Mouse (Mus musculus) liver, embryonic 14.5 days (tissue): ENCODE data around the gene Iqcf1. TPM values are rescaled to one million over a fixed set of nuclear protein-coding genes. Genes with fewer than 3 reads are reported as not detected.

Experiments used
- ATAC-seq: fragments of 200-750 bp; cut with Nextera tagmentation; 2 replicates; pipeline ENCODE4 v1.8.0; 2017; ENCODE audit warnings: moderate number of reproducible peaks, mild to moderate bottlenecking, moderate library complexity; ENCODE audit not compliant: insufficient read depth
- DNase-seq, 3 experiments: peaks; one replicate each; pipeline ENCODE4 v3.0.0-alpha.2; 2012 to 2013; ENCODE audit warnings: low read depth in 3 of 3, low spot score in 3 of 3
- H3K27ac ChIP-seq: fragments of 300-500 bp; sonication (generic); 2 replicates; pipeline ENCODE4 v1.5.1; 2014; ENCODE audit warnings: moderate library complexity, mild to moderate bottlenecking, control low read depth, inconsistent platforms
- H3K27me3 ChIP-seq: fragments of 300-500 bp; sonication (generic); 2 replicates; pipeline ENCODE4 v1.6.1; 2014; ENCODE audit warnings: mild to moderate bottlenecking, low read length, moderate library complexity; ENCODE audit not compliant: control insufficient read depth, insufficient read depth
- H3K36me3 ChIP-seq: fragments of 300-500 bp; sonication (generic); replicated peaks from 2 replicates; pipeline ENCODE4 v1.6.1; 2014; ENCODE audit warnings: low read depth; ENCODE audit not compliant: control insufficient read depth, insufficient read depth
- H3K4me1 ChIP-seq, 2 experiments: fragments of 200-500 bp in 1 of 2; fragments of 300-500 bp in 1 of 2; sonication (generic) in 1 of 2; replicated peaks; 2 replicates each; pipeline ENCODE4 v1.6.1; 2012 to 2014; ENCODE audit warnings: antibody characterized with exemption in 1 of 2, inconsistent platforms in 1 of 2, low read length in 1 of 2; ENCODE audit not compliant: control insufficient read depth in 2 of 2, insufficient read depth in 2 of 2
- H3K4me2 ChIP-seq: fragments of 300-500 bp; sonication (generic); 2 replicates; pipeline ENCODE4 v1.6.1; 2014; ENCODE audit warnings: low read depth, mild to moderate bottlenecking, control low read depth, moderate library complexity
- H3K4me3 ChIP-seq, 2 experiments: fragments of 200-500 bp in 1 of 2; fragments of 300-500 bp in 1 of 2; sonication (generic) in 1 of 2; 2 replicates each; pipeline ENCODE4 v1.5.1; 2012 to 2014; ENCODE audit warnings: low read depth in 2 of 2, low read length in 2 of 2, mild to moderate bottlenecking in 2 of 2, control low read depth in 1 of 2, inconsistent platforms in 1 of 2, moderate library complexity in 1 of 2; ENCODE audit not compliant: insufficient read depth in 1 of 2
- H3K9ac ChIP-seq: fragments of 300-500 bp; sonication (generic); replicated peaks from 2 replicates; pipeline ENCODE4 v1.6.1; 2014; ENCODE audit warnings: mild to moderate bottlenecking, control low read depth, moderate library complexity
- H3K9me3 ChIP-seq: fragments of 300-500 bp; sonication (generic); 2 replicates; pipeline ENCODE4 v1.6.1; 2016; ENCODE audit warnings: low read length, mixed read lengths; ENCODE audit not compliant: control insufficient read depth
- CTCF ChIP-seq: IDR thresholded peaks from 2 replicates; pipeline ENCODE4 v1.5.1; 2016; ENCODE audit warnings: antibody characterized with exemption, low read depth, control low read depth
- EP300 ChIP-seq: IDR thresholded peaks from 2 replicates; pipeline ENCODE4 v1.6.1; 2016; ENCODE audit warnings: antibody characterized with exemption, low read depth
- WGBS: fragments of 180-500 bp; shearing (Covaris S2); extraction: QIAGEN DNeasy Blood & Tissue Kit; methylation state at CpG from one replicate; pipeline ENCODE4 v1.1.7; 2014; ENCODE audit not compliant: insufficient replicate concordance; 5-methylcytosine and 5-hydroxymethylcytosine counted together
- polyA plus RNA-seq, 2 experiments: library from polyadenylated mRNA; depleted of rRNA in 1 of 2; stranded (reverse) in 1 of 2; unstranded in 1 of 2; fragments of >200 nt; fragmentation: Nextera tagmentation in 1 of 2; extraction: Ambion mirVana in 1 of 2; gene quantifications; 2 replicates each; pipeline versions ENCODE4 v1.2.1 to v1.2.3; 2012 to 2014

The Iqcf1 gene
- polyA plus RNA-seq, 2 experiments = not detected

GRCm38 (mm10) chr9:106501846-106502245 lies 2.1 kb downstream of the Iqcf1 start:
- ATAC-seq (no peak), DNase-seq (no peak)
- TF ChIP-seq EP300 = no peak
- no peak for TF ChIP-seq CTCF
- Histone ChIP-seq H3K4me2 (no peak overlapping the region), H3K4me3 (no peak overlapping the region), H3K9me3 (no peaks in the 10 kb centered on the region), H3K9ac (no peak overlapping the region), H3K27me3 (no peaks in the 10 kb centered on the region), H3K36me3 (no peaks in the 10 kb centered on the region), H3K27ac (no peak overlapping the region), H3K4me1 (no peaks in the 10 kb centered on the region)
- 73% methylated on average over 22 of the region's 22 CpGs for WGBS

GRCm38 (mm10) chr9:106504246-106504645 lies 4.5 kb downstream of the Iqcf1 start:
- no peak overlapping the region for H3K9ac ChIP-seq
- no peaks in the 10 kb centered on the region for H3K27me3 ChIP-seq
- ATAC-seq (no peak), DNase-seq (no peak)
- H3K4me2 ChIP-seq = no peak overlapping the region
- TF ChIP-seq CTCF (no peak), EP300 (no peak)
- H3K4me3 ChIP-seq = no peak overlapping the region
- no peak overlapping the region for H3K27ac ChIP-seq
- H3K9me3 ChIP-seq = no peaks in the 10 kb centered on the region
- no peaks in the 10 kb centered on the region for H3K36me3 ChIP-seq
- H3K4me1 ChIP-seq = no peaks in the 10 kb centered on the region
- WGBS = 63% methylated on average over 6 of the region's 6 CpGs

- Histone ChIP-seq H3K27ac (no peak overlapping the region), H3K36me3 (no peaks in the 10 kb centered on the region), H3K9me3 (no peaks in the 10 kb centered on the region), H3K9ac (no peak overlapping the region), H3K4me3 (no peak overlapping the region), H3K4me1 (peaks cover 0 to 5% of the 10 kb centered on the region in 2 experiments; a peak in 1 of 4 replicates), H3K4me2 (no peak overlapping the region), H3K27me3 (no peaks in the 10 kb centered on the region)
- WGBS = 76% methylated on average over 10 of the region's 10 CpGs
- ATAC-seq (no peak), DNase-seq (no peak)
- TF ChIP-seq CTCF = no peak
- no peak for TF ChIP-seq EP300
These were observed 9.6 kb downstream of the Iqcf1 start for GRCm38 (mm10) chr9:106509356-106509755.

- no peak for TF ChIP-seq EP300
- no peak for TF ChIP-seq CTCF
- Histone ChIP-seq H3K9me3 (no peaks in the 10 kb centered on the region), H3K4me2 (no peak overlapping the region)
These were observed 13.1 kb downstream of the Iqcf1 start for GRCm38 (mm10) chr9:106512729-106513450.

GRCm38 (mm10) chr9:106513566-106513965 lies 13.8 kb downstream of the Iqcf1 start:
- Histone ChIP-seq H3K4me1 (peaks cover 0 to 5% of the 10 kb centered on the region in 2 experiments; a peak in 1 of 4 replicates), H3K9me3 (no peaks in the 10 kb centered on the region), H3K4me3 (no peak overlapping the region), H3K27ac (no peak overlapping the region), H3K9ac (no peak overlapping the region), H3K27me3 (no peaks in the 10 kb centered on the region), H3K4me2 (no peak overlapping the region), H3K36me3 (no peaks in the 10 kb centered on the region)
- 62% methylated on average over 6 of the region's 6 CpGs for WGBS
- no peak for ATAC-seq
- TF ChIP-seq EP300 (no peak), CTCF (no peak)
- DNase-seq = no peak

More at GRCm38 (mm10) chr9:106512729-106513450, 13.1 kb downstream of the Iqcf1 start:
- H3K9ac ChIP-seq = no peak overlapping the region
- ATAC-seq (no peak), DNase-seq (no peak)
- H3K4me3 ChIP-seq = no peak overlapping the region
- 41% methylated on average over 13 of the region's 13 CpGs for WGBS
- no peaks in the 10 kb centered on the region for H3K27me3 ChIP-seq
- no peak overlapping the region for H3K27ac ChIP-seq
- H3K4me1 ChIP-seq = peaks cover 0 to 5% of the 10 kb centered on the region in 2 experiments; a peak in 1 of 4 replicates
- H3K36me3 ChIP-seq = no peaks in the 10 kb centered on the region
